Mouse (Mus musculus): Measurements from ENCODE around the gene Rpl29. TPM values are rescaled to one million over a fixed set of nuclear protein-coding genes. Genes with fewer than 3 reads are reported as not detected.

Rpl29 gene
- polyA plus RNA-seq, 1 experiment from 2014 or later: 1,256 TPM

- Histone ChIP-seq H3K4me3 (ENCODE audit: low read depth, low read length) (peak overlapping the region; percentile 76), H3K9me3 (ENCODE audit: control insufficient read depth, low read depth, low read length) (no peaks in the 10 kb centered on the region), H3K36me3 (ENCODE audit: control insufficient read depth, insufficient read depth, low read length) (no peaks in the 10 kb centered on the region), H3K27ac (ENCODE audit: low read length) (peak overlapping the region; percentile 82; the same call in 1 of the 2 replicates), H3K27me3 (ENCODE audit: control insufficient read depth, insufficient read depth, low read length) (no peaks in the 10 kb centered on the region), H3K4me2 (replicated peaks; ENCODE audit: low read depth, low read length) (peak overlapping the region; percentile 92), H3K4me1 (ENCODE audit: control insufficient read depth, insufficient read depth, low read length) (peaks cover 56% of the 10 kb centered on the region), H3K9ac (replicated peaks; ENCODE audit: low read depth, low read length) (peak overlapping the region; percentile 67)
- ATAC-seq (ENCODE audit: insufficient number of reproducible peaks, insufficient read depth, low FRiP score, low read depth): peak; percentile 7; the same call in 1 of the 2 replicates
- WGBS: 2% methylated on average over 13 of the region's 20 CpGs
Measured at GRCm38 (mm10) chr9:106454071-106454761, 25.0 kb downstream of the Rpl29 start.

- Histone ChIP-seq H3K4me2 (replicated peaks; ENCODE audit: low read depth, low read length) (peak overlapping the region; percentile 92), H3K9ac (replicated peaks; ENCODE audit: low read depth, low read length) (peak overlapping the region; percentile 67), H3K9me3 (ENCODE audit: control insufficient read depth, low read depth, low read length) (no peaks in the 10 kb centered on the region), H3K27ac (ENCODE audit: low read length) (peak overlapping the region; percentile 82), H3K27me3 (ENCODE audit: control insufficient read depth, insufficient read depth, low read length) (no peaks in the 10 kb centered on the region), H3K36me3 (ENCODE audit: control insufficient read depth, insufficient read depth, low read length) (no peaks in the 10 kb centered on the region), H3K4me3 (ENCODE audit: low read depth, low read length) (peak overlapping the region; percentile 76), H3K4me1 (ENCODE audit: control insufficient read depth, insufficient read depth, low read length) (peaks cover 48% of the 10 kb centered on the region)
- WGBS: 4% methylated on average over 17 of the region's 17 CpGs
- ATAC-seq (ENCODE audit: insufficient number of reproducible peaks, insufficient read depth, low FRiP score, low read depth): 0 out of 2 replicates have a peak, but pooled peaks have one; percentile 7
Measured at GRCm38 (mm10) chr9:106454888-106455681, 25.8 kb downstream of the Rpl29 start.

GRCm38 (mm10) chr9:106456325-106457162 is 27.3 kb downstream of the Rpl29 start:
- ATAC-seq (ENCODE audit: insufficient number of reproducible peaks, insufficient read depth, low FRiP score, low read depth): no peak
- Histone ChIP-seq H3K4me2 (replicated peaks; ENCODE audit: low read depth, low read length) (peak overlapping the region; percentile 92), H3K9me3 (ENCODE audit: control insufficient read depth, low read depth, low read length) (no peaks in the 10 kb centered on the region), H3K4me1 (ENCODE audit: control insufficient read depth, insufficient read depth, low read length) (peaks cover 36% of the 10 kb centered on the region), H3K9ac (replicated peaks; ENCODE audit: low read depth, low read length) (0 out of 2 replicates have a peak overlapping the region, but pooled peaks have one; percentile 67), H3K27ac (ENCODE audit: low read length) (peak overlapping the region; percentile 44; the same call in 1 of the 2 replicates), H3K27me3 (ENCODE audit: control insufficient read depth, insufficient read depth, low read length) (no peaks in the 10 kb centered on the region), H3K36me3 (ENCODE audit: control insufficient read depth, insufficient read depth, low read length) (peaks cover 3% of the 10 kb centered on the region; the same call in 1 of the 2 replicates), H3K4me3 (ENCODE audit: low read depth, low read length) (0 out of 2 replicates have a peak overlapping the region, but pooled peaks have one; percentile 1)
- WGBS: 31% methylated on average over 15 of the region's 15 CpGs

GRCm38 (mm10) chr9:106457163-106457559 is 27.9 kb downstream of the Rpl29 start:
- Histone ChIP-seq H3K4me3 (ENCODE audit: low read depth, low read length) (no peak overlapping the region), H3K4me1 (ENCODE audit: control insufficient read depth, insufficient read depth, low read length) (peaks cover 36% of the 10 kb centered on the region)

GRCm38 (mm10) chr9:106457920-106458319 is 28.7 kb downstream of the Rpl29 start:
- Histone ChIP-seq H3K36me3 (ENCODE audit: control insufficient read depth, insufficient read depth, low read length) (peaks cover 12% of the 10 kb centered on the region), H3K9me3 (ENCODE audit: control insufficient read depth, low read depth, low read length) (no peaks in the 10 kb centered on the region), H3K4me2 (replicated peaks; ENCODE audit: low read depth, low read length) (no peak overlapping the region), H3K4me3 (ENCODE audit: low read depth, low read length) (no peak overlapping the region), H3K27me3 (ENCODE audit: control insufficient read depth, insufficient read depth, low read length) (no peaks in the 10 kb centered on the region), H3K27ac (ENCODE audit: low read length) (no peak overlapping the region), H3K4me1 (ENCODE audit: control insufficient read depth, insufficient read depth, low read length) (peaks cover 30% of the 10 kb centered on the region), H3K9ac (replicated peaks; ENCODE audit: low read depth, low read length) (no peak overlapping the region)
- ATAC-seq (ENCODE audit: insufficient number of reproducible peaks, insufficient read depth, low FRiP score, low read depth): no peak
- 73% methylated on average over 5 of the region's 5 CpGs for WGBS

More at GRCm38 (mm10) chr9:106457163-106457559, 27.9 kb downstream of the Rpl29 start:
- no peaks in the 10 kb centered on the region for H3K27me3 ChIP-seq (ENCODE audit: control insufficient read depth, insufficient read depth, low read length)
- H3K27ac ChIP-seq (ENCODE audit: low read length): peak overlapping the region; percentile 44; the same call in 1 of the 2 replicates
- 42% methylated on average over 9 of the region's 9 CpGs for WGBS
- peaks cover 8% of the 10 kb centered on the region for H3K36me3 ChIP-seq (ENCODE audit: control insufficient read depth, insufficient read depth, low read length)
- no peak for ATAC-seq (ENCODE audit: insufficient number of reproducible peaks, insufficient read depth, low FRiP score, low read depth)
- H3K9me3 ChIP-seq (ENCODE audit: control insufficient read depth, low read depth, low read length): no peaks in the 10 kb centered on the region
- H3K4me2 ChIP-seq (replicated peaks; ENCODE audit: low read depth, low read length): peak overlapping the region; percentile 92; the same call in 1 of the 2 replicates
- H3K9ac ChIP-seq (replicated peaks; ENCODE audit: low read depth, low read length): no peak overlapping the region

GRCm38 (mm10) chr9:106459946-106460345 is 30.7 kb downstream of the Rpl29 start:
- Histone ChIP-seq H3K27me3 (ENCODE audit: control insufficient read depth, insufficient read depth, low read length) (no peaks in the 10 kb centered on the region), H3K9me3 (ENCODE audit: control insufficient read depth, low read depth, low read length) (no peaks in the 10 kb centered on the region), H3K9ac (replicated peaks; ENCODE audit: low read depth, low read length) (no peak overlapping the region), H3K4me2 (replicated peaks; ENCODE audit: low read depth, low read length) (no peak overlapping the region), H3K4me3 (ENCODE audit: low read depth, low read length) (no peak overlapping the region), H3K27ac (ENCODE audit: low read length) (no peak overlapping the region), H3K36me3 (ENCODE audit: control insufficient read depth, insufficient read depth, low read length) (peaks cover 20% of the 10 kb centered on the region), H3K4me1 (ENCODE audit: control insufficient read depth, insufficient read depth, low read length) (peaks cover 32% of the 10 kb centered on the region)
- 76% methylated on average over 15 of the region's 15 CpGs for WGBS
- no peak for ATAC-seq (ENCODE audit: insufficient number of reproducible peaks, insufficient read depth, low FRiP score, low read depth)

- H3K9ac ChIP-seq (replicated peaks; ENCODE audit: low read depth, low read length): no peak overlapping the region
- H3K4me1 ChIP-seq (ENCODE audit: control insufficient read depth, insufficient read depth, low read length): peaks cover 27% of the 10 kb centered on the region
- peaks cover 20% of the 10 kb centered on the region for H3K36me3 ChIP-seq (ENCODE audit: control insufficient read depth, insufficient read depth, low read length)
- no peaks in the 10 kb centered on the region for H3K27me3 ChIP-seq (ENCODE audit: control insufficient read depth, insufficient read depth, low read length)
- ATAC-seq (ENCODE audit: insufficient number of reproducible peaks, insufficient read depth, low FRiP score, low read depth): no peak
- H3K27ac ChIP-seq (ENCODE audit: low read length): no peak overlapping the region
- no peak overlapping the region for H3K4me3 ChIP-seq (ENCODE audit: low read depth, low read length)
- 79% methylated on average over 18 of the region's 18 CpGs for WGBS
- no peaks in the 10 kb centered on the region for H3K9me3 ChIP-seq (ENCODE audit: control insufficient read depth, low read depth, low read length)
- H3K4me2 ChIP-seq (replicated peaks; ENCODE audit: low read depth, low read length): no peak overlapping the region
Measured at GRCm38 (mm10) chr9:106460401-106461025, 31.3 kb downstream of the Rpl29 start.

All from stomach, embryonic 14.5 days (tissue).